Mouse (Mus musculus) E14TG2a.4 (cell line): ENCODE results near the gene Rps6ka2.

Source experiments
- CTCF ChIP-seq: conservative IDR thresholded peaks from 2 replicates; pipeline ENCODE4 v1.5.1; 2014; ENCODE audit warnings: low read length
- NANOG ChIP-seq: IDR thresholded peaks from 2 replicates; pipeline ENCODE4 v1.6.1; 2014; ENCODE audit warnings: borderline replicate concordance, low read length, mixed read lengths
- POU5F1 ChIP-seq: IDR thresholded peaks from 2 replicates; pipeline ENCODE4 v1.6.1; 2014; ENCODE audit warnings: low read length, borderline replicate concordance

DNA sequence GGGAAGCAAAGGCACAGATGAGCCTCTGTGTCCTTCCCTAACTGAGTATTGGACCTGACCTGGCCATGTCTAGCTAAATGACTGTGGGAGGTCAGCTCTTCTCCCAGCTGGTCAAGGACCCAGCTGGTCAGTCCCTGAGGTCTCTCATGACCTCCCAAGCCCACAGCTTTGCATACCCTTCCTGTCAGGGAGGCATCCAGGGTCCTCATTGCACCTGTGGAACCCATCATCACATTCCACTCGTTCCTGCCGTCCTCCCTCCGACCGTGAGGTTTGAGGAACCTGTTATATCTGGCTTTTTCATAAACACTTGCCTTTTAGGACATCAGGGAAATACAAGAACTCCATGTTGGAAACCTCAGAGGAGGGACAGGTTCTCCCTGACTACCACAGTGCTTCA lies 95.4 kb downstream of the Rps6ka2 start:
- TF ChIP-seq CTCF (no peak), POU5F1 (no peak), NANOG (no peak)
